Mouse (Mus musculus) forebrain, postnatal 0 days (tissue): Measurements from ENCODE around the gene Olfr1128. TPM values are rescaled to one million over a fixed set of nuclear protein-coding genes. Genes with fewer than 3 reads are reported as not detected.
"Not testable (repeated sequence)": the region's sequence is repeated elsewhere in the genome, so short reads cannot be mapped to it uniquely, and the experiment has no call there.

Source experiments
- ATAC-seq: fragments of 200-750 bp; cut with Nextera tagmentation; 2 replicates; pipeline ENCODE4 v1.8.0; 2017; ENCODE audit warnings: mild to moderate bottlenecking, moderate library complexity
- DNase-seq: peaks from one replicate; pipeline ENCODE4 v3.0.0-alpha.2; 2015
- H3K27ac ChIP-seq: fragments of 300-500 bp; sonication (generic); 2 replicates; pipeline ENCODE4 v1.5.1; 2014; ENCODE audit warnings: low read depth, mild to moderate bottlenecking, antibody characterized with exemption, low read length, moderate library complexity, mixed read lengths
- H3K27me3 ChIP-seq: fragments of 300-500 bp; sonication (generic); 2 replicates; pipeline ENCODE4 v1.6.1; 2014; ENCODE audit warnings: mild to moderate bottlenecking, low read length, mixed read lengths; ENCODE audit not compliant: insufficient read depth
- H3K36me3 ChIP-seq: fragments of 300-500 bp; sonication (generic); 2 replicates; pipeline ENCODE4 v1.6.1; 2014; ENCODE audit warnings: mild to moderate bottlenecking, moderate library complexity; ENCODE audit not compliant: insufficient read depth
- H3K4me1 ChIP-seq: fragments of 300-500 bp; sonication (generic); 2 replicates; pipeline ENCODE4 v1.6.1; 2014; ENCODE audit warnings: antibody characterized with exemption; ENCODE audit not compliant: insufficient read depth
- H3K4me2 ChIP-seq: fragments of 300-500 bp; sonication (generic); 2 replicates; pipeline ENCODE4 v1.6.1; 2014; ENCODE audit warnings: low read depth, mild to moderate bottlenecking, moderate library complexity
- H3K4me3 ChIP-seq: fragments of 300-500 bp; sonication (generic); 2 replicates; pipeline ENCODE4 v1.5.1; 2014; ENCODE audit warnings: low read depth, low read length, mixed read lengths
- H3K9ac ChIP-seq: fragments of 300-500 bp; sonication (generic); 2 replicates; pipeline ENCODE4 v1.6.1; 2014; ENCODE audit warnings: mild to moderate bottlenecking
- H3K9me3 ChIP-seq: fragments of 300-500 bp; sonication (generic); 2 replicates; pipeline ENCODE4 v1.6.1; 2016; ENCODE audit warnings: low read length
- CTCF ChIP-seq: sonication (generic); IDR thresholded peaks from 2 replicates; pipeline ENCODE4 v1.5.1; 2016; ENCODE audit warnings: antibody characterized with exemption, control low read depth, low read depth
- WGBS: fragments of 180-500 bp; shearing (Covaris S2); extraction: QIAGEN DNeasy Blood & Tissue Kit; methylation state at CpG from one replicate; pipeline ENCODE4 v1.1.7; 2014; 5-methylcytosine and 5-hydroxymethylcytosine counted together
- polyA plus RNA-seq: library from polyadenylated mRNA; unstranded; fragments of >200 nt; fragmentation: Nextera tagmentation; extraction: Ambion mirVana; gene quantifications from 2 replicates; pipeline ENCODE4 v1.2.1, GENCODE M21; 2015
- total RNA-seq: library from RNA; depleted of rRNA; stranded (reverse); fragments of >200 nt; gene quantifications from 2 replicates; pipeline ENCODE4 v1.2.3, GENCODE M21; 2014; rRNA removed

The Olfr1128 gene
- total RNA-seq (not detected in 2 replicates), polyA plus RNA-seq (not detected in 2 replicates)

DNA sequence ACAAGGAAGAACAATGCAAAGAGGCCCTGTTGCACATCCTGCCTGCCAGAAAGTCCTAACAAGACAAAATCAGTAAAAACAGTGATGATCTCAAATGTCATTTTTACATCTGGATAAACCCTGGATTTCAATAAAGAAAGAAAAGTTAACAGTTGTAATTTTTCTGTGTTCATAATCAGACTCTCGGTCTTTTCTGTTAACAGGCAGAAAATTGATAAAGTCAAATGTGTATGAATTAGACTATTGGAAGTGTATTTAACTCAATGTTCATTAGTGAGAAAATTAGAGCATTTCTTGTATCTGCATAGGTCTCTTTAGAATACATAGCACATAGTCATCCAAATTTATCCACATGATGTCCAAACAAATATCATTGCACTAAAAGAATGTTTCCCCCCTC, at the start of gene Olfr1128:
TSS of gene Olfr1128 (minus strand) at position 101 of the 400 bp plus-strand sequence.
- DNase-seq: no peak
- no peak for TF ChIP-seq CTCF

GRCm38 (mm10) chr2:87573602-87574001, 28.3 kb upstream of the Olfr1128 start, which contains the start of gene Olfr1129:
Gene Olfr1129, plus strand, starts transcription at chr2:87573902.
- not testable (repeated sequence) for H3K27ac ChIP-seq, H3K4me1 ChIP-seq, H3K27me3 ChIP-seq, H3K9me3 ChIP-seq, DNase-seq, H3K4me3 ChIP-seq, H3K4me2 ChIP-seq, ATAC-seq, H3K9ac ChIP-seq, H3K36me3 ChIP-seq
- 58% methylated on average over 1 of the region's 1 CpGs for WGBS

More for the DNA sequence above, at the start of gene Olfr1128:
- H3K27me3 ChIP-seq: no peaks in the 10 kb centered on the region
- ATAC-seq: no peak
- H3K9ac ChIP-seq: no peak within 1 kb of the TSS
- 86% methylated on average over 1 of the region's 1 CpGs for WGBS
- H3K36me3 ChIP-seq: no peaks in the 10 kb centered on the region
- H3K4me1 ChIP-seq: no peaks in the 10 kb centered on the region
- no peak within 1 kb of the TSS for H3K4me2 ChIP-seq
- no peak within 1 kb of the TSS for H3K27ac ChIP-seq
- no peak within 1 kb of the TSS for H3K4me3 ChIP-seq
- no peaks in the 10 kb centered on the region for H3K9me3 ChIP-seq

GRCm38 (mm10) chr2:87534826-87535225, 10.5 kb downstream of the Olfr1128 start:
- Histone ChIP-seq H3K27ac (no peak overlapping the region), H3K27me3 (no peaks in the 10 kb centered on the region), H3K4me2 (no peak overlapping the region), H3K9ac (no peak overlapping the region), H3K4me1 (no peaks in the 10 kb centered on the region), H3K9me3 (no peaks in the 10 kb centered on the region), H3K4me3 (no peak overlapping the region), H3K36me3 (no peaks in the 10 kb centered on the region)
- no peak for TF ChIP-seq CTCF
- 59% methylated on average over 2 of the region's 2 CpGs for WGBS
- DNase-seq (no peak), ATAC-seq (no peak)

DNA sequence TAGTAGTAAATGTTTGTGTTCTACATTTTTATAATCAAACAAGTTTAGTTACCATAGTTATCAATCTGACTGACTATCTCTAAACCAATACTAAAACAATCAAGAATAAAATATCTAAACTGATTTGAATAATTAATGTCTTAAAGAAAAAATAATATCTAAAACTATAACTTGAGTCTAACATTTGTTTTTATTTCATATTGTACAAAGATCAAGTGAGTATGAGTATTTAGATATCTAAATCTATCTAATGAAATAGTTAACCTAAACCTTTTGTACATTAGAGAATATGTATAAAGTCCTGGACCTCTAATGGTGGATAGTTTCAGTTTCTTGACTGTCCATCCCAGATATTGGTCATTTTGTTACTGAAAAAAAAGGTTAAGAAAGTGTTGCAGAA, 13.8 kb downstream of the Olfr1128 start, which contains the start of gene Olfr153:
TSS of gene Olfr153 (plus strand) at position 301 of the 400 bp plus-strand sequence.
- no peak for ATAC-seq
- DNase-seq: no peak
- no peak for TF ChIP-seq CTCF

GRCm38 (mm10) chr2:87525899-87526616, 19.3 kb downstream of the Olfr1128 start:
- WGBS: 30% methylated on average over 38 of the region's 39 CpGs

More for the DNA sequence above, 13.8 kb downstream of the Olfr1128 start, which contains the start of gene Olfr153:
- H3K4me1 ChIP-seq: no peaks in the 10 kb centered on the region
- no peaks in the 10 kb centered on the region for H3K9me3 ChIP-seq
- H3K4me3 ChIP-seq: no peak within 1 kb of the TSS
- H3K27ac ChIP-seq: no peak within 1 kb of the TSS
- no peaks in the 10 kb centered on the region for H3K27me3 ChIP-seq
- no peak within 1 kb of the TSS for H3K4me2 ChIP-seq
- no peak within 1 kb of the TSS for H3K9ac ChIP-seq
- H3K36me3 ChIP-seq: no peaks in the 10 kb centered on the region

GRCm38 (mm10) chr2:87520651-87521050, 24.7 kb downstream of the Olfr1128 start:
- DNase-seq: no peak
- TF ChIP-seq CTCF: no peak
- ATAC-seq: no peak
- Histone ChIP-seq H3K4me1 (no peaks in the 10 kb centered on the region), H3K36me3 (no peaks in the 10 kb centered on the region), H3K4me2 (no peak overlapping the region), H3K9me3 (no peaks in the 10 kb centered on the region), H3K4me3 (no peak overlapping the region), H3K9ac (no peak overlapping the region), H3K27me3 (no peaks in the 10 kb centered on the region), H3K27ac (no peak overlapping the region)
- 86% methylated on average over 4 of the region's 4 CpGs for WGBS

More at GRCm38 (mm10) chr2:87525899-87526616, 19.3 kb downstream of the Olfr1128 start:
- H3K9me3 ChIP-seq, H3K27me3 ChIP-seq, H3K9ac ChIP-seq, H3K36me3 ChIP-seq, H3K27ac ChIP-seq, H3K4me1 ChIP-seq: not testable (repeated sequence)
- Histone ChIP-seq H3K4me3 (peak overlapping the region; percentile 23), H3K4me2 (peak overlapping the region; percentile 42)
- peak; percentile 59 for ATAC-seq
- peak; percentile 9 for DNase-seq

GRCm38 (mm10) chr2:87516581-87516980, 28.8 kb downstream of the Olfr1128 start:
- no peak for TF ChIP-seq CTCF
- Histone ChIP-seq H3K9ac (no peak overlapping the region), H3K9me3 (no peaks in the 10 kb centered on the region), H3K27ac (no peak overlapping the region), H3K4me3 (no peak overlapping the region), H3K4me1 (no peaks in the 10 kb centered on the region), H3K4me2 (no peak overlapping the region), H3K36me3 (no peaks in the 10 kb centered on the region), H3K27me3 (no peaks in the 10 kb centered on the region)
- DNase-seq (no peak), ATAC-seq (no peak)
- 89% methylated on average over 3 of the region's 3 CpGs for WGBS
